Mouse (Mus musculus) hindbrain, embryonic 16.5 days (tissue): Measurements from ENCODE around the gene Ccdc137. TPM values are rescaled to one million over a fixed set of nuclear protein-coding genes. Genes with fewer than 3 reads are reported as not detected.

Experiments
- ATAC-seq: fragments of 200-750 bp; cut with Nextera tagmentation; 2 replicates; pipeline ENCODE4 v1.8.0; 2017; ENCODE audit warnings: moderate TSS enrichment, moderate library complexity
- H3K27ac ChIP-seq: fragments of 300-500 bp; sonication (generic); 2 replicates; pipeline ENCODE4 v1.5.1; 2014; ENCODE audit warnings: low read depth, mild to moderate bottlenecking, control low read depth, low read length, moderate library complexity
- H3K27me3 ChIP-seq: fragments of 300-500 bp; sonication (generic); replicated peaks from 2 replicates; pipeline ENCODE4 v1.6.1; 2014; ENCODE audit warnings: low read length; ENCODE audit not compliant: control insufficient read depth, insufficient read depth
- H3K36me3 ChIP-seq: fragments of 300-500 bp; sonication (generic); 2 replicates; pipeline ENCODE4 v1.6.1; 2014; ENCODE audit warnings: mild to moderate bottlenecking, low read length, moderate library complexity, mixed read lengths; ENCODE audit not compliant: control insufficient read depth, insufficient read depth
- H3K4me1 ChIP-seq: fragments of 300-500 bp; sonication (generic); 2 replicates; pipeline ENCODE4 v1.6.1; 2014; ENCODE audit warnings: low read depth, low read length; ENCODE audit not compliant: control insufficient read depth, insufficient read depth
- H3K4me2 ChIP-seq: fragments of 300-500 bp; sonication (generic); 2 replicates; pipeline ENCODE4 v1.6.1; 2014; ENCODE audit warnings: mild to moderate bottlenecking, low read length, control low read depth, moderate library complexity
- H3K4me3 ChIP-seq: fragments of 300-500 bp; sonication (generic); 2 replicates; pipeline ENCODE4 v1.5.1; 2014; ENCODE audit warnings: mild to moderate bottlenecking, low read length, control low read depth, moderate library complexity
- H3K9ac ChIP-seq: fragments of 300-500 bp; sonication (generic); 2 replicates; pipeline ENCODE4 v1.6.1; 2014; ENCODE audit warnings: low read depth, mild to moderate bottlenecking, control low read depth, low read length, moderate library complexity
- H3K9me3 ChIP-seq: fragments of 300-500 bp; sonication (generic); 2 replicates; pipeline ENCODE4 v1.6.1; 2014; ENCODE audit warnings: mild to moderate bottlenecking, low read length, moderate library complexity; ENCODE audit not compliant: control insufficient read depth
- WGBS: fragments of 180-500 bp; shearing (Covaris S2); extraction: QIAGEN DNeasy Blood & Tissue Kit; methylation state at CpG from one replicate; pipeline ENCODE4 v1.1.7; 2014; 5-methylcytosine and 5-hydroxymethylcytosine counted together
- polyA plus RNA-seq: library from polyadenylated mRNA; unstranded; fragments of >200 nt; fragmentation: Nextera tagmentation; extraction: Ambion mirVana; gene quantifications from 2 replicates; pipeline ENCODE4 v1.2.1, GENCODE M21; 2015

Ccdc137 gene
- polyA plus RNA-seq, 1 experiment from 2014 or later, result 23.5 TPM

- no peaks in the 10 kb centered on the region for H3K27me3 ChIP-seq
- no peak overlapping the region for H3K9ac ChIP-seq
- WGBS, result 93% methylated on average over 7 of the region's 7 CpGs
- H3K27ac ChIP-seq, result no peak overlapping the region
- H3K9me3 ChIP-seq, result no peaks in the 10 kb centered on the region
- no peak for ATAC-seq
- no peak overlapping the region for H3K4me3 ChIP-seq
- peaks cover 18% of the 10 kb centered on the region for H3K4me1 ChIP-seq
- H3K36me3 ChIP-seq, result peaks cover 4% of the 10 kb centered on the region; the same call in 1 of the 2 replicates
- H3K4me2 ChIP-seq, result no peak overlapping the region
Observed at GRCm38 (mm10) chr11:120455413-120455812, 2.5 kb upstream of the Ccdc137 start.

GRCm38 (mm10) chr11:120457370-120457769, 545 bp upstream of the Ccdc137 start:
- peaks cover 18% of the 10 kb centered on the region for H3K4me1 ChIP-seq
- peak overlapping the region; percentile 88 for H3K4me3 ChIP-seq
- ATAC-seq, result peak; percentile 5; the same call in 1 of the 2 replicates
- peak overlapping the region; percentile 86 for H3K27ac ChIP-seq
- H3K9ac ChIP-seq, result peak overlapping the region; percentile 98
- H3K36me3 ChIP-seq, result peaks cover 8% of the 10 kb centered on the region; the same call in 1 of the 2 replicates
- H3K27me3 ChIP-seq, result no peaks in the 10 kb centered on the region
- 35% methylated on average over 14 of the region's 14 CpGs for WGBS
- H3K4me2 ChIP-seq, result peak overlapping the region; percentile 93
- no peaks in the 10 kb centered on the region for H3K9me3 ChIP-seq

- Histone ChIP-seq H3K4me2 (peak overlapping the region; percentile 93), H3K9me3 (no peaks in the 10 kb centered on the region), H3K4me1 (peaks cover 18% of the 10 kb centered on the region), H3K27me3 (no peaks in the 10 kb centered on the region), H3K4me3 (peak overlapping the region; percentile 88), H3K9ac (peak overlapping the region; percentile 98), H3K36me3 (peaks cover 8% of the 10 kb centered on the region; the same call in 1 of the 2 replicates), H3K27ac (no peak overlapping the region)
- no peak for ATAC-seq
- 77% methylated on average over 6 of the region's 6 CpGs for WGBS
Observed at GRCm38 (mm10) chr11:120458847-120459597, 1.1 kb downstream of the Ccdc137 start.

- 86% methylated on average over 2 of the region's 2 CpGs for WGBS
- Histone ChIP-seq H3K27me3 (no peaks in the 10 kb centered on the region), H3K4me3 (no peak overlapping the region), H3K4me2 (no peak overlapping the region), H3K9me3 (no peaks in the 10 kb centered on the region), H3K4me1 (peaks cover 26% of the 10 kb centered on the region), H3K27ac (no peak overlapping the region), H3K36me3 (peaks cover 8% of the 10 kb centered on the region; the same call in 1 of the 2 replicates), H3K9ac (no peak overlapping the region)
- ATAC-seq, result no peak
Observed at GRCm38 (mm10) chr11:120463536-120463935, 5.6 kb downstream of the Ccdc137 start.

GRCm38 (mm10) chr11:120464365-120464764, 6.5 kb downstream of the Ccdc137 start:
- WGBS, result 89% methylated on average over 5 of the region's 5 CpGs
- Histone ChIP-seq H3K36me3 (peaks cover 8% of the 10 kb centered on the region; the same call in 1 of the 2 replicates), H3K4me2 (no peak overlapping the region)

GRCm38 (mm10) chr11:120465521-120465920, 7.6 kb downstream of the Ccdc137 start:
- Histone ChIP-seq H3K9ac (no peak overlapping the region), H3K27ac (no peak overlapping the region), H3K4me1 (peaks cover 21% of the 10 kb centered on the region), H3K27me3 (no peaks in the 10 kb centered on the region), H3K9me3 (no peaks in the 10 kb centered on the region), H3K4me3 (no peak overlapping the region), H3K36me3 (peaks cover 9% of the 10 kb centered on the region), H3K4me2 (no peak overlapping the region)
- ATAC-seq, result no peak
- 95% methylated on average over 4 of the region's 4 CpGs for WGBS

More at GRCm38 (mm10) chr11:120464365-120464764, 6.5 kb downstream of the Ccdc137 start:
- Histone ChIP-seq H3K4me3 (no peak overlapping the region), H3K4me1 (peaks cover 22% of the 10 kb centered on the region), H3K27me3 (no peaks in the 10 kb centered on the region), H3K27ac (no peak overlapping the region), H3K9me3 (no peaks in the 10 kb centered on the region), H3K9ac (no peak overlapping the region)
- ATAC-seq, result no peak

GRCm38 (mm10) chr11:120467051-120467735, 9.3 kb downstream of the Ccdc137 start, which contains the start of gene Arl16:
Gene Arl16, minus strand, starts transcription at chr11:120467607.
- Histone ChIP-seq H3K9ac (peak within 1 kb of the TSS; percentile 94), H3K4me3 (peak within 1 kb of the TSS; percentile 97), H3K9me3 (no peaks in the 10 kb centered on the region), H3K36me3 (peaks cover 22% of the 10 kb centered on the region), H3K27ac (peak within 1 kb of the TSS; percentile 88), H3K4me2 (peak within 1 kb of the TSS; percentile 97), H3K27me3 (no peaks in the 10 kb centered on the region), H3K4me1 (peaks cover 21% of the 10 kb centered on the region)
- ATAC-seq, result peak; percentile 100
- WGBS, result under 1% methylated on average over 42 of the region's 54 CpGs

- Histone ChIP-seq H3K4me3 (peak overlapping the region; percentile 97), H3K4me2 (peak overlapping the region; percentile 97), H3K36me3 (peaks cover 27% of the 10 kb centered on the region), H3K27ac (peak overlapping the region; percentile 75), H3K9ac (peak overlapping the region; percentile 94), H3K4me1 (peaks cover 21% of the 10 kb centered on the region), H3K27me3 (no peaks in the 10 kb centered on the region), H3K9me3 (no peaks in the 10 kb centered on the region)
- peak; percentile 57 for ATAC-seq
- WGBS, result under 1% methylated on average over 29 of the region's 33 CpGs
Observed at GRCm38 (mm10) chr11:120467736-120468092, 9.8 kb downstream of the Ccdc137 start.

- peaks cover 47% of the 10 kb centered on the region for H3K36me3 ChIP-seq
- no peaks in the 10 kb centered on the region for H3K27me3 ChIP-seq
- H3K9ac ChIP-seq, result no peak overlapping the region
- H3K4me1 ChIP-seq, result peaks cover 10% of the 10 kb centered on the region
- H3K9me3 ChIP-seq, result no peaks in the 10 kb centered on the region
- no peak overlapping the region for H3K27ac ChIP-seq
- no peak for ATAC-seq
- WGBS, result 95% methylated on average over 6 of the region's 6 CpGs
- H3K4me3 ChIP-seq, result no peak overlapping the region
- no peak overlapping the region for H3K4me2 ChIP-seq
Observed at GRCm38 (mm10) chr11:120472052-120472451, 14.1 kb downstream of the Ccdc137 start.
